Mouse (Mus musculus): Measurements from ENCODE around the gene Rnf24. TPM values are rescaled to one million over a fixed set of nuclear protein-coding genes. Genes with fewer than 3 reads are reported as not detected.
A peak's percentile ranks its signal among the peaks of the same experiment; 100 is the strongest.

Gene Rnf24
- polyA plus RNA-seq, 1 experiment = 14.6 TPM

GRCm38 (mm10) chr2:131354049-131354448 is 1.4 kb upstream of the Rnf24 start:
- Histone ChIP-seq H3K4me3 (replicated peaks; ENCODE audit: insufficient read depth, low read depth, low read length) (no peak overlapping the region), H3K27me3 (ENCODE audit: control insufficient read depth, insufficient read depth, low read length) (no peaks in the 10 kb centered on the region)
- TF ChIP-seq POLR2A (IDR thresholded peaks at IDR 0.05; ENCODE audit: borderline replicate concordance, insufficient read depth, low read length) (no peak), CTCF (IDR thresholded peaks at IDR 0.05; ENCODE audit: borderline replicate concordance, insufficient read depth, low read depth, low read length) (no peak)

DNA sequence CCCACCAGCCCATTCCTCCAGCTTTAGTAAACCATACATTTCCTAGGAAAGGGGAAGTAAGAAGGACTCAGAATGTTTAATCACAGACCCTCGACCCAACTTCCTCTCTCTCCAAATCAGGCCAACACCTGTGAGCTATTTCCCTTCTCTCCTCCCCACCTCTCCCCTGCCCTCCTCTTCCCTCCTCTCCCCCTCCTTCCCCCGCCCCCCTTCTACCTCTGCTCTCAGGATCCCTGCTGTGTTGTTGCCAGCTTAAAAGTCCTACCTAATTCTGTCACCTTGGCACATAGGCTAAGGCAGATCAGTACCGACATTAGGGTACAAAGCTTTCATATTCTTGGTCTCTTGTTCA is 848 bp upstream of the Rnf24 start:
- Histone ChIP-seq H3K4me1 (ENCODE audit: control insufficient read depth, insufficient read depth, low read length) (0 out of 2 replicates have a peak, but pooled peaks cover 2% of the 10 kb centered on the region), H3K27me3 (ENCODE audit: control insufficient read depth, insufficient read depth, low read length) (no peaks in the 10 kb centered on the region), H3K4me3 (replicated peaks; ENCODE audit: insufficient read depth, low read depth, low read length) (no peak overlapping the region), H3K27ac (ENCODE audit: insufficient read depth, low read length) (no peak overlapping the region)
- TF ChIP-seq POLR2A (IDR thresholded peaks at IDR 0.05; ENCODE audit: borderline replicate concordance, insufficient read depth, low read length) (no peak), CTCF (IDR thresholded peaks at IDR 0.05; ENCODE audit: borderline replicate concordance, insufficient read depth, low read depth, low read length) (no peak)
- 20% methylated on average over 3 of the region's 3 CpGs for WGBS
- DNase-seq = no peak

More at GRCm38 (mm10) chr2:131354049-131354448, 1.4 kb upstream of the Rnf24 start:
- 0 out of 2 replicates have a peak, but pooled peaks cover 2% of the 10 kb centered on the region for H3K4me1 ChIP-seq (ENCODE audit: control insufficient read depth, insufficient read depth, low read length)
- H3K27ac ChIP-seq (ENCODE audit: insufficient read depth, low read length) = no peak overlapping the region
- WGBS = 78% methylated on average over 6 of the region's 6 CpGs
- no peak for DNase-seq

- Histone ChIP-seq H3K27ac (ENCODE audit: insufficient read depth, low read length) (peak overlapping the region; percentile 75), H3K4me1 (ENCODE audit: control insufficient read depth, insufficient read depth, low read length) (0 out of 2 replicates have a peak, but pooled peaks cover 2% of the 10 kb centered on the region), H3K27me3 (ENCODE audit: control insufficient read depth, insufficient read depth, low read length) (no peaks in the 10 kb centered on the region), H3K4me3 (replicated peaks; ENCODE audit: insufficient read depth, low read depth, low read length) (peak overlapping the region; percentile 83)
- WGBS = 1% methylated on average over 50 of the region's 51 CpGs
- no peak for DNase-seq
- TF ChIP-seq CTCF (IDR thresholded peaks at IDR 0.05; ENCODE audit: borderline replicate concordance, insufficient read depth, low read depth, low read length) = no peak
- no peak for TF ChIP-seq POLR2A (IDR thresholded peaks at IDR 0.05; ENCODE audit: borderline replicate concordance, insufficient read depth, low read length)
These were observed 535 bp downstream of the Rnf24 start for GRCm38 (mm10) chr2:131351968-131352746.

- H3K27me3 ChIP-seq (ENCODE audit: control insufficient read depth, insufficient read depth, low read length) = no peaks in the 10 kb centered on the region
- no peak for DNase-seq
- TF ChIP-seq POLR2A (IDR thresholded peaks at IDR 0.05; ENCODE audit: borderline replicate concordance, insufficient read depth, low read length) = no peak
- TF ChIP-seq CTCF (IDR thresholded peaks at IDR 0.05; ENCODE audit: borderline replicate concordance, insufficient read depth, low read depth, low read length) = no peak
- peak overlapping the region; percentile 83 for H3K4me3 ChIP-seq (replicated peaks; ENCODE audit: insufficient read depth, low read depth, low read length)
- H3K4me1 ChIP-seq (ENCODE audit: control insufficient read depth, insufficient read depth, low read length) = 0 out of 2 replicates have a peak, but pooled peaks cover 2% of the 10 kb centered on the region
- H3K27ac ChIP-seq (ENCODE audit: insufficient read depth, low read length) = no peak overlapping the region
- WGBS = 19% methylated on average over 10 of the region's 10 CpGs
These were observed 1.2 kb downstream of the Rnf24 start for GRCm38 (mm10) chr2:131351471-131351870.

DNA sequence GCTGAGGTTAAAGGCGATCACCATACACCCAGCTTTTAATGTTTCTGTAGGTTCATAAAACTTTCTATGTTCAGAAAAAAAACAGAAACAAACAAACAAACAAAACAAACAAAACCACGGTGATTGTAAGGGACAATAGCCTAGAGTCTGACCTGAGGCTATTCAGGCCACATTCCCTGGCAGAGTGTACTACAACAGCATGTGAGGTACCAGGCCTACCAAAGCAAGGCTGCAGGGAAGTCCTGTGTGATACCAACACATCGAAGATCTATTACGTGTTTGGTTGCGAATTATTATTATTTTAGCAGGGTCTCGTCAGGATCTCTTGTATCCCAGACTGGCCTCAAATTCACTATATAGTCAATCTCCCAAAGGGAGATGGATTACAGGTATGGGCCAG is 2.4 kb downstream of the Rnf24 start:
- no peak for TF ChIP-seq CTCF (IDR thresholded peaks at IDR 0.05; ENCODE audit: borderline replicate concordance, insufficient read depth, low read depth, low read length)
- no peak for TF ChIP-seq POLR2A (IDR thresholded peaks at IDR 0.05; ENCODE audit: borderline replicate concordance, insufficient read depth, low read length)
- no peak for DNase-seq
- H3K27me3 ChIP-seq (ENCODE audit: control insufficient read depth, insufficient read depth, low read length) = no peaks in the 10 kb centered on the region
- no peak overlapping the region for H3K4me3 ChIP-seq (replicated peaks; ENCODE audit: insufficient read depth, low read depth, low read length)
- H3K4me1 ChIP-seq (ENCODE audit: control insufficient read depth, insufficient read depth, low read length) = 0 out of 2 replicates have a peak, but pooled peaks cover 2% of the 10 kb centered on the region
- 79% methylated on average over 6 of the region's 6 CpGs for WGBS
- H3K27ac ChIP-seq (ENCODE audit: insufficient read depth, low read length) = no peak overlapping the region

DNA sequence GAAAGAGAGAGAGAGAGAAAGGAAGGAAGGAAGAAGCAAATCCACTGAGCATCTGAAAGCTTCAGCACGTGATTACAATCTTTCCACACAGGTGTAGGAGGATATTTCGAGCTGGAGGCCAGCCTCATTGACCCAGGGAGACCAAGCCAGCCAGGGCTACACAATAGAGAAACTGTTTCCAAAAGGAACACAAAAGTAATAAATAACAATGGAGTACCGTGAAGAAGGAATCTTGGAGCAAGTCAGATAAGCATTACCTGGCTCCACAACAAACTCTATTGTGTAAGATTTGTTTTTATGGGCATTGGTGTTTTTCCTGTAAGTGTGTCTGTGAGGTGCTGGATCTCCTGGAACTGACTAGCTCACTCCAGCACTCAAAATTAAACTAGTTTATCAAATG is 7.1 kb downstream of the Rnf24 start:
- H3K4me1 ChIP-seq (ENCODE audit: control insufficient read depth, insufficient read depth, low read length) = peaks cover 3% of the 10 kb centered on the region; the same call in 1 of the 2 replicates
- 67% methylated on average over 3 of the region's 3 CpGs for WGBS

GRCm38 (mm10) chr2:131344449-131344848 is 8.2 kb downstream of the Rnf24 start:
- Histone ChIP-seq H3K4me3 (replicated peaks; ENCODE audit: insufficient read depth, low read depth, low read length) (no peak overlapping the region), H3K27me3 (ENCODE audit: control insufficient read depth, insufficient read depth, low read length) (no peaks in the 10 kb centered on the region), H3K27ac (ENCODE audit: insufficient read depth, low read length) (no peak overlapping the region), H3K4me1 (ENCODE audit: control insufficient read depth, insufficient read depth, low read length) (peaks cover 3% of the 10 kb centered on the region; the same call in 1 of the 2 replicates)
- DNase-seq = peak; percentile 69 to 86
- TF ChIP-seq CTCF (IDR thresholded peaks at IDR 0.05; ENCODE audit: borderline replicate concordance, insufficient read depth, low read depth, low read length) (no peak), POLR2A (IDR thresholded peaks at IDR 0.05; ENCODE audit: borderline replicate concordance, insufficient read depth, low read length) (no peak)
- 10% methylated on average over 3 of the region's 3 CpGs for WGBS

More for the DNA sequence above, 7.1 kb downstream of the Rnf24 start:
- Histone ChIP-seq H3K27ac (ENCODE audit: insufficient read depth, low read length) (no peak overlapping the region), H3K4me3 (replicated peaks; ENCODE audit: insufficient read depth, low read depth, low read length) (no peak overlapping the region), H3K27me3 (ENCODE audit: control insufficient read depth, insufficient read depth, low read length) (no peaks in the 10 kb centered on the region)
- no peak for DNase-seq
- no peak for TF ChIP-seq CTCF (IDR thresholded peaks at IDR 0.05; ENCODE audit: borderline replicate concordance, insufficient read depth, low read depth, low read length)
- no peak for TF ChIP-seq POLR2A (IDR thresholded peaks at IDR 0.05; ENCODE audit: borderline replicate concordance, insufficient read depth, low read length)

DNA sequence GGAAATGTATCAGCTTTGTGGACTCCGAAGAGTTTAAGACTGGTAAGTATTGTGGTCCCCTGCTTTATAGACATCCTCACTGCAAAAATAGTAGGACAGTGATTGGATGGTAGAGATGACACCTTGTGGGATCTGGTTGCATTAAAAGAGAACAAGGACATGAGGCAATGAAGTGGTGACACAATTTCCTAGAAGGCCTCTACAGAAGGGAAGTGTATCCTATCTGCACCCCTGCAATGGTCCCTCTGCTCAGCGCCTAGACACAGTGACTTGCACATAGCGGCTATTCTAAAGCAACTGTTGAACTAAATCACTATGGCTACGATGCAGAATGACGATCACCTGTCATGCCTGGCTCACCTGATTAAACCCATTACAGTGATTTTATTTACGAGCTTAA is 15.1 kb downstream of the Rnf24 start:
- 92% methylated on average over 6 of the region's 6 CpGs for WGBS
- H3K4me3 ChIP-seq (replicated peaks; ENCODE audit: insufficient read depth, low read depth, low read length) = no peak overlapping the region
- no peak for DNase-seq
- TF ChIP-seq CTCF (IDR thresholded peaks at IDR 0.05; ENCODE audit: borderline replicate concordance, insufficient read depth, low read depth, low read length) (no peak), POLR2A (IDR thresholded peaks at IDR 0.05; ENCODE audit: borderline replicate concordance, insufficient read depth, low read length) (no peak)
- no peak overlapping the region for H3K27ac ChIP-seq (ENCODE audit: insufficient read depth, low read length)
- no peaks in the 10 kb centered on the region for H3K4me1 ChIP-seq (ENCODE audit: control insufficient read depth, insufficient read depth, low read length)
- no peaks in the 10 kb centered on the region for H3K27me3 ChIP-seq (ENCODE audit: control insufficient read depth, insufficient read depth, low read length)
